Mouse (Mus musculus): ENCODE measurements at regions not wholly inside any gene's neighbourhood (a gene's known extent, or its start where the extent isn't known, plus 50 kb on each side); places are given as distances from the start of the nearest gene placed in this dataset.
"Not testable (repeated sequence)": the region's sequence is repeated elsewhere in the genome, so short reads cannot be mapped to it uniquely, and the experiment has no call there.

DNA sequence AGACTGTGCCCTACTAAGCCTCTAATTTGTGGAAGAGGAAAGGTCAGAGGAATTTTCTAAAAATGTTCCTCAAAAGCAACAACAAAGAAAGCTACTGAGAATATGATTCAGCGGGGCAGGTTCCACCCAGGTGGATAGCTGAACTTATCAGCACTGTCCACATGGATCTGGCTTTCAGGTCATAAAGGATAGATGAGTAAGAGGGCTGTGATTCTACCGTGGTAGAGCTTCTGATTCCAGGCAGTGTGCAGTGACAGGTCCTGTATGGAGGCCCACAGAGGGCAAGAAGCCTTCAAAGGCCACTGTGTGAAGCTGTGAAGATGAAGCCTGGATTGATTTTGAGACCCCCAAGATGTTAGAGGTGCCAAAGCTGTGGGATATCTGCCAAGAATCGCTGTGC is 51.8 kb downstream of the Teddm3 start:
- in situ Hi-C loops (cut with MboI, MseI) = not testable (repeated sequence)

DNA sequence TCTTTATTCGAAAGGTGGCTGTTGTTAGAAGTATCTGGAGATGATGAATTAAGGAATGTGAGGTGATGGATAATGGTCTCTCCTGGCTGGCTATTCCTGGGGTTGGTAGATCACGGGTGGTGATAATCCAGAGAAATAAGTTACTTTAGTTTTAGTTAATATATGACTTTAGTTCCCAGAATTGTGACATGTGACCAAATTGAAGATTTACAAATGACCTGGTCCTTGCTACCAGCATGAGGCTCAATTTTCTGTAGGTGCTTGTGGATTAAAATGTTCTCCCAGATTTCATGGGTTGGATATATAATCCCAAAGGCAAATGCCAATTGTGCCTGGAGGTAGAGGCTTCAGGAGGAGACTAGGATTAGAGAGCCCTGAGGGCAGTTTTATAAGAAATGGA is 53.7 kb downstream of the Teddm3 start:
- in situ Hi-C loops (cut with MboI, MseI) = not testable (repeated sequence)

DNA sequence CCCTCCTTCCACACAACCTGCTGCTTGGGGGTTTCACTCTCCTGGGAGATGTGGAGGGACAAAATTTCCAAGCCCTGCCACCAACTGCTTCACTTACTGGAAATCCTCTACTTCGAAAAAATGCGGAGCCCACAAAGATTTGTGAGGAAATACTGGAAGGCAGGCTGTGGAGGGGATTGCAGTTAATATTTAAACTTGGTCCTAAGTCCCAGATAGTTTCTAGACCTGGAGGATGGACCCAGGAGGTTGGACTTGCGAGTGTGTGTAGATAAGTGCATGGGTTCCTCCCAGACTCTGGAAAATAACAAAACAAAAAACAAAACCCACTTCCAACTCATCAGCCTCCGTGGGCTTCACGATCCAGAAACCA is 79.0 kb downstream of the Teddm3 start:
- in situ Hi-C loops (cut with MboI, MseI) = loop anchor here (5.0 kb wide), 1 partner anchor 162 kb away; no protein-coding TSS in a partner anchor

DNA sequence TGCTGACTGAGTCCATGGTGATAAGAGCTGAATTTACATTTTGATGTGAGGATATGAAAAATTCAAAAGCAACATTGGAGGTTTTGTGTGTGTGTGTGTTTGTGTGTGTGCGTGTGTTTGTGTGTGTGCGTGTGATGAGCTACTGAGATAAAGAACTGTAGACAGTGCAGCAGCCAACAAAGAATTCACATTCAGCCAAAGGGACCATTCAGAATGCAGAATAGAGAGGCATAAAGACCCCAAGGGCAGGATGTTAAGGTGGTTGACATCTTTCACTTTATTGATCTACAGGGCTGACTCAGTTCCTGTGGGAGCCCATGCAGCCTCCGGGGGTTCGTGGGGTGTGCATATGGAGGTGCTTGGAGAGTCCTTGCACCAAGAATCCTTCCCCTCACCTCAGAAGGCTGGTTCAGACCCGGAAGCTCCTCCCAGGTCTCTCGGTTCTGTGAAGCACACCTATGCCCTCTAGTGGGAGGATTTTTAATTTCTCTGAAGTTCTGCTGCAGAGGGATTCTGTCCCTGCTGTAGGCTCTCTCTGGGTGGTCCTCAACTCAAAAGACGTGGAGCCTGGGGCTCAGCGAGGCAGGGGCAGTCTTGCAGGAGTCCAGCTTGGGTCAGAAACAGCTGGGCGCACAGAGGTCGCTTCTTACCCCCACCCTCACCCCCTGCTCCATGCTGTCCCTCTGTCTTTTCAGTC is 79.6 kb downstream of the Teddm3 start:
- in situ Hi-C loops (cut with MboI, MseI) = loop anchor here (5.0 kb wide), 1 partner anchor 162 kb away; no protein-coding TSS in a partner anchor

DNA sequence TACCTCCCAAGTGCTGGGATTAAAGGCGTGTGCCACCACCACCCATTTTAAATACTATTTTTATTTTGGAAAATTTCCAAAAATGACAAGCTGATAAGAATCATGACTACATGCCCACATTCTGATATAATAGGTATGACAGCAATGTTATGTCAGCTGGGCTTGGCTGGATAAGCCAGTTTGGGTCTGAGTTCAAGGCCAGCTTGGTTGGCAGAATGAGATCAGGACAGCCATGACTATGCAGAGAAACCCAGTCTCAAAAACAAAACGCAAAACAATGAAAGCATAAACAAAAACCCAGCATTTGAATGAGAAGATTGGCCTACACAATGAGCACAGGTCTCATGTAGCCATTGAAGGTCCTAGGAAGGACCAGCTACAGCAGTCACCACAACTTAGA is 93.6 kb downstream of the Teddm3 start:
- in situ Hi-C loops (cut with MboI, MseI) = no loop called here

DNA sequence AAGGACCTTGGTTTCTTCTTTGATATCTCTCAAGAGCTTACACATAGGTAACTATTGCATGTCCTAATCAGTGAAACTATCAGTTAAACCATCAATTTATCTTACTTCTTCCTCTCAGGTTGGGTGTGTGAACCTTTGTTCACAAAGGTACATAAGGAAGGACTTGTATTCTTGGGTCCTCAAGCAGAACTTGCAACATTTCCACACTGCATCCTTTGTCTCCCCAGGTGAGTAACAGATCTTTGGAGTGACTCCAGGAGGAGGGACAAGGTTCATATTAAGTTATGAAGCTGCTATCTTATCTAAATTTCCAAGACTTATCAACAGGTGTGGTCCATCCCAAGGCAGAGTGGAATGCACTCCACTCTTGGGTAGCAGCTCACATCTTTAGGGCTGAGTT is 99.0 kb downstream of the Teddm3 start:
- in situ Hi-C loops (cut with MboI, MseI) = no loop called here

DNA sequence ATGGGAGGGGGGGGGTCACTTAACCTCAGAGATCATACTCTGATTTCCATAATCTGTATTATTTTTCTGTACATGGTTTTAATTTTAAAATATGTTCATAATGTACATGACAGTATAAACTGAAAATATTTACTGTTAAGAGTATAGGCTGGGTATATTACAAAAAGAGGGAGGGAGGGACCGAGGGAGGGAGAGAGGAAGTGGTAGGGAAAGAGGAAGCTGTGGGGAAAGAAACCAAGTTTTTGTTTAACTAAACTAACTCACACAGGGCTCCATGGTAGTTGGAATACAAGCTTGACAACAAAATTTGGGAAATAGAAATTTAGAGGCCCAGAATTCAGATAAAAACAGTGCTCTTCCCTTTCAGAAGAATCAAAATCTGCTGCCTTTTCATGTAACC is 131.7 kb downstream of the Teddm3 start:
- in situ Hi-C loops (cut with MboI, MseI) = not testable (repeated sequence)

DNA sequence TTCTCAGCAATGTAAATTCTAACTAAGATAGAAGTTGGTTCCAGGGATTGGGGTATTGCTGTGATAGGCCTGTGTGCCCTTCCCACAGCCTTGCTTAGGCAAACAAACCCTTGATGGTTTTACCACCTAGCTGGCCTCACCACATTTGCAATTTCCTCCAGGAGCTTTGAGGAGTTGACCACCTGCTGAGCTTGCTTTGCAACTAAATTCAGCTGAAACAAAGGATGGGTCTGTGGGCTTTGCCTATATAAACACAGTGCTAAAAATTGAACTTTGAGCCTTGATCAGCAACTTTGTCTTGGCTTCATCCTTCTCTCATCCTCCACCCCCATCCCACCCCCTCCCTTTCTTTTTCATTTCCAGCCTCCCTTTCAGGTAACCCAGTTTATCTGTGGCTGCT is 148.9 kb downstream of the Teddm3 start:
- in situ Hi-C loops (cut with MboI, MseI) = no loop called here

DNA sequence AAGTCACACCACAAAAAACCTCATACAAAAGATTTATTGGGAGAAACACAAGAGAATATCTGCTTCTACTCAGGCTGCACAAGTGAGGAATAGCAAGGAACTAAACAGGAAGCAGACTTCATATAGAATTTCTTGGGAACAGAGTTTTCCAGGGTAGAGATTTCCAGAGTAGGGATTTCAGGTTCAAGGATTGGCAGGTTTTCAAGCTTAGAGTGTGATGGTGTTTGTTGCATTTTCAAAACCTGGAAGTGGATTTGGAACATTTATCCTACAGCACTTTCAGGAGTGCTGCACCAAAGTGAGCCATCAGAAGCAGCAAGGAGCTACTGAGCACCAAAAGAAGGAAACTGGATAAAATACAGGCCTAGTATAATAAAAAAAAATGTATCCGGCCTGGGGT is 152.7 kb downstream of the Teddm3 start:
- in situ Hi-C loops (cut with MboI, MseI) = no loop called here

DNA sequence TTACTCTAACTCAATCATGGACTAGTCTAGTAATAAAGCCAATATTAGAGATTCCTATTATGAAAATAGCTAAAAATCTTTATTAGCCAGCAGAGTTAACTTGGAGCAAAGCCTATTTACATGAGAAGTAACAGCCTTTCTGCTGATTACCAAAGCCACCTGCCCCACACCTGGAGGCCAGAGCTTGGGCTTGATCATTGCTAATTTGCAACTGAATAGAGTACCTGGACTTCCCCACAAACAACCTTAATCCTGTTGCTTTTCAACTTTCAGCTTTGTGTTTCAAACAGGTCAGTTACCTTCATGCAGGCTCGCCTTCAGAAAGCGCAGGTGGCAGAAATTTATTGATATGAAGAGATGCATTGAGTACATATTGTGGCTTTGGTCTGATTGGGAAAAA is 163.3 kb downstream of the Teddm3 start:
- in situ Hi-C loops (cut with MboI, MseI) = no loop called here

DNA sequence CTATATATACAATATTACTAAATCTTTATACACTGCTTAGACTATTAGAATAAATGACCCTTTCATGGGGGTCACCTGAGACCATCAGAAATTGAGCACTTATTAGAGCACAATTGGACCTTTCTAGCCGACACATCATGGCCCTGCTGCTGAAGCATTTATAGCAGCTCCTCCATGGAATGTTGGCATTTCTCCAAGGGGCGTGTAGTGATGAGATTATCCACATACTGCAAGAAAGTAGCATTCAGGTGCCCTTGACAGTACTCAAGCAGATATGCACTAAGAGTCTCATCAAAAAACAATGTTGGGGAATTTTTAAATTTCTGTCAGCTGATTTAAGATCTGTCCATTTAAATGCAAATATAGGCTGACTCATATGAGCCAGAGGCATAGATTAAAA is 178.4 kb downstream of the Teddm3 start:
- in situ Hi-C loops (cut with MboI, MseI) = no loop called here

DNA sequence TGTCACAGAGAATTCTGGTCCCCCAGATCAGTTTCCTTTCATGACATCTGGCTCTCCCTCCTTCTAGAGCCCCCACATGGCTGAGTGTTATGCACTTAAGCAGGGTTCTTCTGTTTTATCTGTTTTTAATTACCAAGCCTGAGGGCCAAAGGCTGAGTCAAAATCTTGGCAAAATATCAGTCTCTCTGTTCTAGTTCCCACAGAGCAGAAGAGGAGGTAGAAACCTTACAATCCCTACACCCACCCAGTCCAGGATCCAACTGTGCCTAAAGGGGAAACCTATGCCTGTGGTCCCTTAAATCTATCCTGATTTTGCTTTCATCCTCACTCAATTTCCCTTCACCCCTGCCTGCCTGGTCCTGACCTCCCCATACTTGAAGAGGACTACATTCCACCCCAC is 181.4 kb downstream of the Teddm3 start:
- in situ Hi-C loops (cut with MboI, MseI) = no loop called here

DNA sequence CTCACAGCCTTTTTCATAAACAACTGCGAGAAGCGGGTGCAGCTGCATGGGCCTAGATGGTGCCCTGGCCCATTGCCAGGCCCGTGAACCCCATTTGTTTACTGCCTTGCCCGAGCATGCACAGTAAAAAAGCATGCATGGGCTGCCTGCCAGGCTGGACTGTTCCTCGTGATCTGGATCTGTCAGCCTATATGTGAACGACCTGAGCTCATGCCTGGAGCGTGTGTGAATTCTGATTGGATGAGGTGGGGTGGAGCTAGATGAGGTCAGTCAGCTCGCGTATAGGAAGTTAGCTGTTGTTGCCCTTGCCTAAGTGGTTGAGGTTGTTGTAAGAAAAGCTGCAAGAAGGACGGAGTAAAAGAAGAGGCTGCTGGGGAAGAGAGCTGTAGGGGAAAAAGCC is 194.9 kb downstream of the Teddm3 start:
- in situ Hi-C loops (cut with MboI, MseI) = no loop called here

DNA sequence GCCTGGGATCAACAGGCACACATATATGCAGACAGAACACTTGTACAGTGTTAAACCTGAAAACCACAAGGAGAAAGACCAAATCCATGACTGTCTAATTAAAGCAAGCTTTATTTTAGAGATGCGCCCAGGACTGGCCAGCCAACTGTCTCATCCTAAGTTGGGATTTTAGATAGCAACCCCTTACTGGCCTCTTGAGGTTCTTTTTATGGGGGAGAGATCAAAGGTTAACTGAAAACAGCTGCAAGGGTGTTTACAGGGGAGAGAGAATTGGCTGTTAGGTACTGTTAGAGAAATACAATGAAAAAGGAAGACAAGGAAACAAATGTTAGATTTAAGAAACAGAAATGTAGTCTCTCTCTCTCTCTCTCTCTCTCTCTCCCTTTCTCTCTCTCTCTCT is 202.4 kb upstream of the Thpo start:
- in situ Hi-C loops (cut with MboI, MseI) = loop anchor here (10.0 kb wide), 1 partner anchor 198 kb away; no protein-coding TSS in a partner anchor

DNA sequence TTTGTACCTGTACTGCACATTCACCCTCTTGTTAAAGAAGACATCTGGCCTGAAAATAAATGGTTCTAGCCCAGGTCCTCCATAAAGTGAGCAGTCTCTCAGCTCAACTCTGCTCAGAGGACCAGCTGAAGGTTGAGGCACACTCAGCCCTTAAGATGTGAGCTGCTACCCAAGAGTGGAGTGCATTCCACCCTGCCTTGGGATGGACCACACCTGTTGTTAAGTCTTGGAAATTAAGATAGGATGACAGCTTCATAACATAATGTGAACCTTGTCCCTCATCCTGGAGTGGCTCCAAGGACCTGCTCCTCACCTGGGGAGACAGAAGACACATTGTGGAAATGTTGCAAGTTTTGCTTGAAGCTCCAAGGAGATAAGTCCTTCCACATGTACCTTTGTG is 200.5 kb upstream of the Thpo start:
- in situ Hi-C loops (cut with MboI, MseI) = loop anchor here (10.0 kb wide), 1 partner anchor 200 kb away; no protein-coding TSS in a partner anchor

DNA sequence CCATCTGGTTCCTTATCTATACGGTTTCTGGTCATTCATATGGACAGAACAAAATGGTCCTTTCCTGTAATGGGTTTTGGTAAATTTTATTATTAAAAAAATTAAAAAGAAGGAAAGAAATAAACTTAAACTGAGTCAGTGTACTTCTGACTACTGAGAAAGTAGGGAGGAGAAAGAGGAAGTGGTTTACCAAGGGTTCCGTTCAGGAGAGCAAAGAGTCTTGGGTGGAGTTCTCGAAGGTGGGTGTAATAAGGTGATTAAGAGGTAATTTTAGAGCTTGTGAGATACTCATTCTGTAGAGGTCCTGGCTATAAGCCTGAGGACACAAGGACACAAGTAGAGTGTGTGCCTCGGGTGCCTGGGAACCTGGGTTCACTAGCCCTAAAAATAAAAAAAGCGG is 195.7 kb upstream of the Thpo start:
- in situ Hi-C loops (cut with MboI, MseI) = loop anchor here (10.0 kb wide), 1 partner anchor 205 kb away; no protein-coding TSS in a partner anchor

DNA sequence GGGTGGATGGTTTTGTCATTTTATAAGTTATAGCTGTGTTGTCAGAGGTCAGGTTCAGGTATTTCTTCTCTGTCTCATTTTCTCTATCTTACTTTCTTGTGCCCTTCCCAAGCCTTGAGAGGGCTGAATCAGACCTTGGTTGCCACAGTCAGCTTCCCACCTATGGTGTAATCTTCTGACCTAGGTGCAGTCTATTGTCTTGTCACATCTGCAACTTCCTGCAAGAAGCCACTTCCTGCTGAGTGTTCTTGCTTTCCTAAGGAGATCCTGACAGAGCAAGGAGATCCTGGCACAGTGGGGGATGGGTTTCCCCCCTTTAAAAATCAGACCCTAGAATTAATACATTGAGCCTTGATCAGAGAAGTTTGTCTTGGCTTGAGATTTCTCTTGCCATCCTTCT is 191.5 kb upstream of the Thpo start:
- in situ Hi-C loops (cut with MboI, MseI) = loop anchor here (5.0 kb wide), 1 partner anchor 227 kb away; the partner anchor contains the start of gene Teddm3

DNA sequence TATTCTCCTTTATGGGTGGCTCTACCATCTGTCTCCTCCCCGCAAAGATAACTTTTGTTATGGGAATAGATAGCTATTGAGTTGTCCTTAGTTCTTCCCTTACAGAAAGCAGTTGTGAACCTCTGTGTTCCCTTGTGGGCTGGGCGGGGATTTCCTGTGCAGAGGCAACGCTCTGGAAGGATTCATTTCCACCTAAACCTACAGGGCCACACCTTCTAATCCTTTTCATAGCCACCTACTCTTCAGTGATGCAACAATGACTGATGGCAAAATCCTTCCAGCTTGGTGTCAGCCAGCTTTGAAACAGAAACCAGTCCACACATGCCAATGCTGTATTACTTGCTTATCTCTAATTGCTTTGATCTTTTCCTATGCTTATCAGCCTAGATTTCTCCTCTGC is 176.6 kb upstream of the Thpo start:
- in situ Hi-C loops (cut with MboI, MseI) = loop anchor here (5.0 kb wide), 1 partner anchor 161 kb away; no protein-coding TSS in a partner anchor

DNA sequence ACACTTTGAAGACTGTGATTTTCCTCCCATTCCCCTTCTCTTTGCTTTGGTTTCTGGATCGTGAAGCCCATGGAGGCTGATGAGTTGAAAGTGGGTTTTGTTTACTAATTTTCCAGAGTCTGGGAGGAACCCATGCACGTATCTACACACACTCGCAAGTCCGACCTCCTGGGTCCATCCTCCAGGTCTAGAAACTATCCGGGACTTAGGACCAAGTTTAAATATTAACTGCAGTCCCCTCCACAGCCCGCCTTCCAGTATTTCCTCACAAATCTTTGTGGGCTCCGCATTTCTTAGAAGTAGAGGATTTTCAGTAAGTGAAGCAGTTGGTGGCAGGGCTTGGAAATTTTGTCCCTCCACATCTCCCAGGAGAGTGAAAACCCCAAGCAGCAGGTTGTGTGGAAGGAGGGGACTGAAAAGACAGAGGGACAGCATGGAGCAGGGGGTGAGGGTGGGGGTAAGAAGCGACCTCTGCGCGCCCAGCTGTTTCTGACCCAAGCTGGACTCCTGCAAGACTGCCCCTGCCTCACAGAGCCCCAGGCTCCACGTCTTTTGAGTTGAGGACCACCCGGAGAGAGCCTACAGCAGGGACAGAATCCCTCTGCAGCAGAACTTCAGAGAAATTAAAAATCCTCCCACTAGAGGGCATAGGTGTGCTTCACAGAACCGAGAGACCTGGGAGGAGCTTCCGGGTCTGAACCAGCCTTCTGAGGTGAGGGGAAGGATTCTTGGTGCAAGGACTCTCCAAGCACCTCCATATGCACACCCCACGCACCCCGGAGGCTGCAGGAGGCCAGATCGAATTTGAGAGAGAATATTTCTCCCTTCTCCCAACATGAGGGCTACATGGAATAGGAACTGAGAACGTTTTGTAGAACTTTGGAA is 174.4 kb upstream of the Thpo start:
- in situ Hi-C loops (cut with MboI, MseI) = loop anchor here (10.0 kb wide), 1 partner anchor 256 kb away; no protein-coding TSS in a partner anchor

DNA sequence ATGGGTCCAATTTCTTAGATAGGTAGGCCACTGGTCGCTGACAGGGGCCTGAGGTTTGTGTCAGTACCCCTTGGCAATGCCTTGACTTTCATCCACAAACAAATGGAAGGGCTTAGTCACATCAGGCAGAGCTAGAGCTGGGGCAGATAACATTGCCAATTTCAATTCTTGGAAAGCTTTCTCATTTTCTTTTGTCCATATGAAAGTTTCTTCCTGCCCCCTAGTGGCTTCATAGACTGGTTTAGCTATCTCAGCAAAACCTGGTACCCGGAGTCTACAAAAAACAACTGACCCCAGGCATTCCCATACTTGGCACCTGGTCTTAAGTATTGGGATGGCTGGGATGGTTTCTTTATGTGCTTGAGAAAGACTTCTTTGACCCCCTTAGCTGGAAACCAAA is 161.4 kb upstream of the Thpo start:
- in situ Hi-C loops (cut with MboI, MseI) = loop anchor here (5.0 kb wide), 1 partner anchor 52 kb away; no protein-coding TSS in a partner anchor

DNA sequence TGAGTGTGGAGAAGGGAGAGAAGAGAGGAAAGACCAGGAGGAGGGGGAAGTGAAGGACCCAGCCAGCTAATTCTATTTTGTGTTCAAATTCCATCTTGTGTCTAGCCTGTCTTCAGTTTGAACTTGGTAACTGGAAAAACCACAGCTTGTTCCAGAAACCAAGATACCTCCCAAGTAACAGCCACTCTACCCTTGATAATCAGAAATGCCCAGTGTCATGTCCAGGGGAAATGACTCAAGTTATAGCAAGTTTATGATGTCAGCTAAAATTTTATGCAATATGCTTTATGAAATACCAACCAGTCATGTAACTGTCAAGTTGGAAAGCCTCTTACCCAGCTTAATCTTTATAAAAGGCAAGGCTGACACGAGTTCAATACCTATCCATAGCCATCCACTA is 137.4 kb upstream of the Thpo start:
- in situ Hi-C loops (cut with MboI, MseI) = no loop called here

DNA sequence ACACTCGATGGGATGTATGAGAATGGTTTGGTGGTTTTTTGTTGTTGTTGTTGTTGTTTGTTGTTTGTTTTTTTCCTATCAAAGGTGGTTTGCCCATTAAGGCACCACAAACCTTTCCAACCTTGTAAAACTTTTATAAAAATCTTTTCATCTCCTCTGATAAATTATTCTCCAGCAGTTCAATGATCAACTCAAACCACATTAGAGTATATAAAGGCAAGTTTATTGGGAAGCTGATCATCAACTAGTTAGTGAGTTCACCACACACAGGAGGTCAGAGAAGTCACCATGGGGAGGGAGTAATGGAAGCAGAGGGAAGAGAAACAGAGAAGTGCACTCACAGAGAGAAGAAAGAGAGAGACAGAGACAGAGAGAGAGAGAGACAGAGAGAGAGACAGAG is 132.5 kb upstream of the Thpo start:
- in situ Hi-C loops (cut with MboI, MseI) = no loop called here

DNA sequence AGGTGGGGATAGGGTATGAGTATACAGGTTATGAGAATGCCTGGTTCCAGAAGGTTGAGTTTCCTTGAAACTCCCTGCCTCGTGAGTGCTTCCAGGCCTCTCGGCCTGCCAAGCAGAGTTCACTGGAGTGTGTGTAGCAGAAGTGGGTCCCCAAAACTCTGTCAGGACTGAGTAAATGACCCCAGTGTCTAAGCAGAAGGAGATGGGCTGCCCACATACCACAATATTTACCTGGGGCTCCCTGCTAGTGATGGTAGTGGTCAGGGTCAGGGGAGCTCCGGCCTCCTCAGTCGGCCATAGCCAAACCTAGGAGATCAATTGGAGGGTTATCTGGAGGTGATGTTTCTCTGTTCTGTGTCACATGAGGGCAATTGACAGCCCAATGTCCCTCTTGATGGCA is 126.9 kb upstream of the Thpo start:
- in situ Hi-C loops (cut with MboI, MseI) = no loop called here

Measured in T-helper 2 cell (primary cell).